Mouse (Mus musculus): ENCODE measurements at regions not wholly inside any gene's neighbourhood (a gene's known extent, or its start where the extent isn't known, plus 50 kb on each side); places are given as distances from the start of the nearest gene placed in this dataset.

DNA sequence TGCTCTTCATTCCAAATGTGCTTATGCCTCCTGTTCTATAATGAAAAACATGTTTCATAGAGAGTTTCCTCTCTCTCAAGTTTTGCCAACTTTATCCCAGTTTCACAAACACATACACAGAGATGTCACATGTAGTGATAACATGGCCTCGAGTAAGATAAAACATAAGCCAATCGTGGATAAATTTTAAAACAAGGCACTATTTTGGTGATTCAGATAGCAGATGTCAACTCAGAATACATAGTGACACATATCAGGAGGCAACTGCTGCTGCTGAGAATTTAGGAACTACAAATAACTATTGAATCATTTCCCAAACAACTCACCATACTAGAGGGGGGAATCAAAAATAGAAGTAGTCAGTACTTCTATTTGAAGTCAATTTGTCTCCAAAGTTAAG, 257.1 kb downstream of the Tle4 start:
- TF ChIP-seq CTCF (IDR thresholded peaks at IDR 0.05; ENCODE audit: borderline replicate concordance, insufficient read depth, low read depth, low read length) (no peak), POLR2A (IDR thresholded peaks at IDR 0.05; ENCODE audit: borderline replicate concordance, insufficient read depth, low read length) (no peak)
